Mouse (Mus musculus) G1E-ER4 (cell line): Measurements from ENCODE around the gene Rragd. TPM values are rescaled to one million over a fixed set of nuclear protein-coding genes. Genes with fewer than 3 reads are reported as not detected.

ENCODE experiments used
- GATA1 ChIP-seq: IDR thresholded peaks from one replicate; pipeline ENCODE4 v1.8.0; 2012; ENCODE audit warnings: low read length, inconsistent platforms
- polyA plus RNA-seq: library from polyadenylated mRNA; stranded (reverse); fragments of >175 nt; gene quantifications from 2 replicates; pipeline ENCODE4 v1.2.3, GENCODE M21; 2012

The Rragd gene
- polyA plus RNA-seq, 1 experiment = 0.54 TPM

DNA sequence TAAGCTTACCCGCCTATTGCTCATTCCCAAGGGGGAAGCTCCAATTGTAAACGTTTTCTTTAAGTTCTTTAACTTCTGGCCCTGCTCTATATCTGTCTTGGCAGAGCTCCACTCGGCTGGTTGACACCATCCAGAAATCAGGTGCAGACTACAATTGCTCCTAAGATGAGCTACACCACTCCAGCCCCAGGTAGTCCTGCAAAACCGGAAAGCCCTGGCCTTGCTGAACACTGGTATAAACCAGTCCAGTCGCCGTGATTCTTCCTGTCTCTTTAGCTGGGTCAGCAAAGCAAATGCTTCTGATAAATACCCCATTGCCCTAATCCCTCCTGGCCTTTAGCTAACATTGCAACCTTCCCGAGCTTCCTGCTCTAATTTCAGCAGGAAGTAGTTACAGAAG, 78.3 kb downstream of the Rragd start:
- no peak for TF ChIP-seq GATA1

DNA sequence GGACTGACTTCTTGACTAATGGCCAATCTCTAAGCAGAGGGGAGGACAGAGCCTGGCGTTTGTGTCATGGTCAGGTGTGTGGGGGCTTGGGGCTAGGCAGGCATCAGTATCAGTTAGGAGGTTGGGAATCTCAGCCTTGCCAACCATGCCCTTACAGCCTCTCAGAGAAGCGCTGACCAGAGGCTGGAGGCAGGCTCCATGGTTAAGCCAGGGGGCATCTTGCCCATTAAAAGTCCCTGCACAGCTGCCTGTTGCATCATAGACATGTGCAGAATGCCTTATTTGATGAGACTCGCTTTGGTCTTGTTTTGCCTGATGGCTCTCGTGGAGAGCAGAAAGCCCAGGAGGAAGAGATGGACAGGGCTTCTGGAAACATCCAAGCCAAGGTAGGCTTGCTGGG, 80.1 kb downstream of the Rragd start, which contains the start of gene Gabrr2:
Gabrr2 (plus strand) TSS at position 19 of the 400 bp plus-strand sequence.
- TF ChIP-seq GATA1 = no peak

DNA sequence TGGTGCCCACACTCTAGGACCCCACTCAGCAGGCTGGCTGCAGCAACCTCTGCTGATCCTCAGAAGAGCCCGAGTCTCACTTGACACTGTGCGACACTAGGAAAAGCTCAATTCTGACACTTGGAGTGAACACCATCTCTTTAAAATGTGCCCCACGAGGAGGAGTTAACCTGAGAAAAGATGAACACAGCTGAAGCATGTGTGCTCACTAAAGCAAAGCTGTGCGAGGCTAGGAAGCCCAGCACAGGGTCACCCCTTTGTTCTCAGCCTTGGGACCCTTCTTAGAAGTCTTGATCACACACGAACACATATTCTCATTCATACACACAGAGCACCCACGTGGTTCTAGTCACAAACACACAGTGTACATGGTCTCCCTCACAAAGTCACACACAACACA, 82.1 kb downstream of the Rragd start:
- TF ChIP-seq GATA1 = no peak

DNA sequence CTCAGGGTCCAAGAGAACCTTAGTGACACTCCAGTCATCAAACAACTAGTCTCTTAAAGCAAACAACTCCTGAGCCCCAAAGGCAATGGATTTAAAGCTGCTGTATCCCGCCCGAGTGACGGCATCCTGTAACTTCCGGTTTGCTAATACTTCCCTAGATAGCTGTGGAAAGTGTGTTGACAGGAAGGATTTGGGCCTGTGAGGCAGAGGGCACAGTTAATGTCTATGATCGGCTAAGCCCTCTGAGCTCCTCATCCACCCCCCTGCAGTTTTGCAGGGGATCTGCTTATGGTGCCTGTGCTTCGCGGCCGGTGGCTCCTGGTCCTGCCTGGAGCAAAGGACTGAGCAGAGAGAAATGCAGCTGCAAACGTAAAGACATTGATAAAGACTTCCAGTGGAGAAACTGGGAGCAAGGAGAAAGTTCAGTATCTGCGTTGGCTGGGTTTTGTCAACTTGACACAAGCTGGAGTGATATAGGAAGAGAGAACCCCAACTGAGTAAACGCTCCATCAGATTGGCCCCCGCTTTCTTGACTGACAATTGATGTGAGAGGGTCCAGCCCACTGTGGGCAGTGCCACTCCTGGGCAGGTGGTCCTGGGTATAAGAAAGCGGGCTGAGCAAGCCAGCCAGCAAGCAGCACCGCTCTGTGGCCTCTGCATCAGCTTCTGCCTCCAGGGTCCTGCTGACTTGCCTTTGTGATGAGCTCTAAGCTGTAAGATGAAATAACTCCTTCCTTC, 83.6 kb downstream of the Rragd start:
- TF ChIP-seq GATA1 = no peak

DNA sequence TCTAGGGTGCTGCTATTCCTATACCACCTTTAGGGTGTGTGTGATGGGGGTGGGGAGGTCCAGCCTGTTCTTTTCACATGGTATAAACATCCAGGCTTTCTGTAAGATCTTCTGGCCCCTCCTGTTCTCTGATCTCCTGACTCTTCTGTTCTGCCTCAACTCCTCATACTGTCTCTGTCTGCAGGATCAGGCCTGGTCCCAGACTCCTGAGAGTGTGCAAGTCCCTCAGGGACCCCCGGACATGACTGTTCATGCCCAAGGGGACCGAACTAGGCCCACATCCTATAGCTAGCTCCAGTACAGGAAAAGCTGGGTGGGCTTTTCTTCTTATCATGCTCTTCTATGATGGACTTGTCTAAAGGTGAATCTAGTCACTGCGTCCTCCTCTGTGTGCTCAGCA, 84.5 kb downstream of the Rragd start:
- no peak for TF ChIP-seq GATA1

DNA sequence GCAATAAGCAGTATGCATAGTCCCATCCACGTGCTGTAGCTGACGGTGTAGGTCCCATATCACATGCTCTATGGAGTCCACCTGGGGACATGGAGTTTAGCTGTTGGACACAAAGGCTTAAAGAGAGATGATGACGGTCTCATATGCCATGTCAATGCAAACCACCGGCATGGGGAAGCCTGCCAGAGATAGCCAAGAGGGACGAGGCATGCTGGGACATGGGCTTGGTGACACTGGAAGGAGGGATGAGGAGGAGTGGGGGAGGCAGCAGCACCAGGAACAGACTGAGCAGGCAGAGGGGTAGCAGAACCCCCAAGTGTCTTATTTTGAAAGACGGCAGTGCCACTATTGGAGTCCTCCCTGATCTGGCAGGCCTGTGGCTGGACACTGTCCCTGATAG, 85.0 kb downstream of the Rragd start:
- no peak for TF ChIP-seq GATA1

DNA sequence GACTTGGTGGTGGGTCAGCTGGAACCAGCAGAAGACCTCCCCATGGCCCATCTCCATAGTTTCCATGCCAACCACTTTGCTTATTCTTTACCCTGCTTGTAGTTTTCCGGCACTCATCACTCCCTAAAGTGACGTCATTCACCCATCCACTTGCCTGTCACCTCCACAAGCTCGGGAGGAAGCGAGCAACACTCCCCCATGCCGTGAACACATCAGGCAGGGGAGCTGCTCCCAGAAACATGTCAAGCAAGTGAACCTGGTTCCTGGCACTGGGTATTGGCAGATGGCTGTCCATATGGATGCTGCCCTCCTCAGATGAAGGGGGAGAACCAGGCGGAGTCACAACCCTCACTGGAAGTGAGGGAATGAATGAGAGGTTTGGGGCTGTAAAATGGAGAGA, 86.1 kb downstream of the Rragd start:
- TF ChIP-seq GATA1 = no peak

DNA sequence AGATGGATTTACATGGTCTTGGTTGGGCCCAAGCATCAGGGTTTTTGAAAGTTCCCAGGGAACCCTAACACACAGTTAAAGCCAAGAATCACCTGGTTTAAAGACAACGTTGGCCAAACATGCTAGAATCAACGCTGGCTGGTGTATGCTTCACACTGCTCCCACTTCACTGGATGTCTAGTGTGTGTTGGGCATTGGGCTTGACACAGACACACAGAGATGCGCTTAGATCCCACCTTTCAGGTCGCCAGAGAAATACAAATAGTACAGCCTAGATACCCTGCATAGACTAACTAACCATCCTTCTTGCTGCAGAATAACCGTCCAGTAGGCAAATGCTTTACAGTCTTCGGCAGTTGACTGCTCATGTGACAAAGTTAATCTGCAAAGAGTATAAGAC, 87.5 kb downstream of the Rragd start:
- TF ChIP-seq GATA1 = no peak

DNA sequence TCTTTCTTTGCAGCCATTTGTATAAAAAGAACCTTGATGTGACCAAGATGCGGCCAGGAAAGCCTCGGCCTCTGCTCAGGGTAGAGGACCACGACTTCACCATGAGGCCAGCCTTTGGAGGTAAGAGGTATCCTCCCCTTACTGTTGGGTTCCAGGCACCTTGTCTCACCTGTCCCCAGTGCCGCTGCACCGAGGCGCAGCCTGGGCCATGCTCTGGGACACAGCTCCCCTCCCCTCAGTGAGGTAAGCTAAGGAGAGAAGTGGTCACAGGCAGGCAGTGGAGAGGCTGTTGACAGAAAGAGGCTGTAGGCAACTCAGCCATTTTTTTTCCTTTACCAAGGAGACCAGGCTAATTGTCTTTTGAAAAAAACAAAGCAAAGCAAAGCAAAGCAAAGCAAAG, 88.5 kb downstream of the Rragd start:
- no peak for TF ChIP-seq GATA1

Other genes with a start within 250 kb of the Rragd start
- 1.1 and 2.3 TPM in 2 replicates for gene Lyrm2, start 182.8 kb upstream of the Rragd start, polyA plus RNA-seq
- 1.2 and 1.8 TPM in 2 replicates for gene Ankrd6, start 32.2 kb upstream of the Rragd start, polyA plus RNA-seq
- 29.1 and 33.2 TPM in 2 replicates for gene Ube2j1, start 48.4 kb downstream of the Rragd start, polyA plus RNA-seq
- gene Gabrr2, start 80.0 kb downstream of the Rragd start, polyA plus RNA-seq = 0.06 TPM in 1 of 2 replicates, not detected in the other
- gene Gabrr1, start 149.5 kb downstream of the Rragd start, polyA plus RNA-seq = not detected in 2 replicates
- not detected in 2 replicates for gene Pm20d2, start 206.7 kb downstream of the Rragd start, polyA plus RNA-seq
- not detected in 2 replicates for gene Srsf12, start 226.0 kb downstream of the Rragd start, polyA plus RNA-seq